Mouse (Mus musculus) retina, postnatal 1 day (tissue): ENCODE measurements at regions not wholly inside any gene's neighbourhood (a gene's known extent, or its start where the extent isn't known, plus 50 kb on each side); places are given as distances from the start of the nearest gene placed in this dataset.
"Not testable (repeated sequence)": the region's sequence is repeated elsewhere in the genome, so short reads cannot be mapped to it uniquely, and the experiment has no call there.

ENCODE experiments used
- DNase-seq: peaks from one replicate; pipeline ENCODE4 v3.0.0-alpha.2; 2012

GRCm38 (mm10) chr1:181262496-181262895 lies 50.7 kb upstream of the Wdr26 start:
- no peak for DNase-seq

GRCm38 (mm10) chr1:181263216-181263615 lies 51.4 kb upstream of the Wdr26 start:
- DNase-seq = no peak

GRCm38 (mm10) chr1:181270469-181270868 lies 58.7 kb upstream of the Wdr26 start:
- not testable (repeated sequence) for DNase-seq

- DNase-seq = no peak
Observed at GRCm38 (mm10) chr1:181271164-181271563, 59.4 kb upstream of the Wdr26 start.

GRCm38 (mm10) chr1:181271821-181272220 lies 60.0 kb upstream of the Wdr26 start:
- DNase-seq = no peak

- DNase-seq = peak; percentile 90
Observed at GRCm38 (mm10) chr1:181272622-181273296, 61.0 kb upstream of the Wdr26 start.

GRCm38 (mm10) chr1:181273540-181274204 lies 61.9 kb upstream of the Wdr26 start:
- peak; percentile 60 for DNase-seq

- DNase-seq = no peak
Observed at GRCm38 (mm10) chr1:181280826-181281225, 69.0 kb upstream of the Wdr26 start.

- not testable (repeated sequence) for DNase-seq
Observed at GRCm38 (mm10) chr1:181282986-181283385, 69.4 kb upstream of the Cnih3 start.

- DNase-seq = not testable (repeated sequence)
Observed at GRCm38 (mm10) chr1:181283539-181283938, 68.9 kb upstream of the Cnih3 start.

GRCm38 (mm10) chr1:181284301-181285197 lies 67.9 kb upstream of the Cnih3 start:
- DNase-seq = no peak

GRCm38 (mm10) chr1:181285600-181285999 lies 66.8 kb upstream of the Cnih3 start:
- DNase-seq = no peak

GRCm38 (mm10) chr1:181286146-181286545 lies 66.3 kb upstream of the Cnih3 start:
- no peak for DNase-seq

GRCm38 (mm10) chr1:181287166-181287565 lies 65.3 kb upstream of the Cnih3 start:
- DNase-seq = no peak

- peak; percentile 14 for DNase-seq
Observed at GRCm38 (mm10) chr1:181289385-181290035, 62.9 kb upstream of the Cnih3 start.

- no peak for DNase-seq
Observed at GRCm38 (mm10) chr1:181291202-181291601, 61.2 kb upstream of the Cnih3 start.

- no peak for DNase-seq
Observed at GRCm38 (mm10) chr1:181291966-181292365, 60.5 kb upstream of the Cnih3 start.

- no peak for DNase-seq
Observed at GRCm38 (mm10) chr1:181293079-181293865, 59.2 kb upstream of the Cnih3 start.

GRCm38 (mm10) chr1:181295651-181296050 lies 56.8 kb upstream of the Cnih3 start:
- DNase-seq = no peak

GRCm38 (mm10) chr1:181298063-181298462 lies 54.4 kb upstream of the Cnih3 start:
- DNase-seq = no peak

GRCm38 (mm10) chr1:181299075-181299665 lies 53.3 kb upstream of the Cnih3 start:
- no peak for DNase-seq

- no peak for DNase-seq
Observed at GRCm38 (mm10) chr1:181299826-181300225, 52.6 kb upstream of the Cnih3 start.
